Mouse (Mus musculus) ovary, postnatal 36 days (tissue): ENCODE results near the gene Neb.
A peak's percentile ranks its signal among the peaks of the same experiment; 100 is the strongest.

Experiments
- DNase-seq: peaks from one replicate; pipeline ENCODE4 v3.0.0; 2022; ENCODE audit warnings: low spot score, mixed read lengths

Gene Neb

GRCm38 (mm10) chr2:52374706-52375105 lies 3.6 kb downstream of the Neb start:
- no peak for DNase-seq

GRCm38 (mm10) chr2:52372480-52372879 lies 5.8 kb downstream of the Neb start:
- DNase-seq = no peak

- DNase-seq = no peak
These were observed 6.2 kb downstream of the Neb start for GRCm38 (mm10) chr2:52372080-52372479.

- DNase-seq = peak; percentile 59
These were observed 7.2 kb downstream of the Neb start for GRCm38 (mm10) chr2:52371066-52371465.

GRCm38 (mm10) chr2:52369622-52370021 lies 8.7 kb downstream of the Neb start:
- DNase-seq = no peak

- DNase-seq = no peak
These were observed 10.6 kb downstream of the Neb start for GRCm38 (mm10) chr2:52367665-52368064.

GRCm38 (mm10) chr2:52367248-52367647 lies 11.0 kb downstream of the Neb start:
- no peak for DNase-seq

- DNase-seq = no peak
These were observed 17.2 kb downstream of the Neb start for GRCm38 (mm10) chr2:52361086-52361485.

- DNase-seq = no peak
These were observed 18.6 kb downstream of the Neb start for GRCm38 (mm10) chr2:52359722-52360121.

GRCm38 (mm10) chr2:52358156-52358555 lies 20.1 kb downstream of the Neb start:
- no peak for DNase-seq

- DNase-seq = no peak
These were observed 27.2 kb downstream of the Neb start for GRCm38 (mm10) chr2:52351029-52351428.

GRCm38 (mm10) chr2:52340990-52341389 lies 37.3 kb downstream of the Neb start:
- DNase-seq = no peak

- DNase-seq = no peak
These were observed 42.7 kb downstream of the Neb start for GRCm38 (mm10) chr2:52335556-52335955.

GRCm38 (mm10) chr2:52335087-52335486 lies 43.2 kb downstream of the Neb start:
- no peak for DNase-seq

- DNase-seq = no peak
These were observed 44.7 kb downstream of the Neb start for GRCm38 (mm10) chr2:52333535-52333934.

- no peak for DNase-seq
These were observed 46.5 kb downstream of the Neb start for GRCm38 (mm10) chr2:52331761-52332160.

- DNase-seq = no peak
These were observed 50.9 kb downstream of the Neb start for GRCm38 (mm10) chr2:52327244-52327815.

GRCm38 (mm10) chr2:52321866-52322265 lies 56.4 kb downstream of the Neb start:
- no peak for DNase-seq

GRCm38 (mm10) chr2:52320175-52320574 lies 58.1 kb downstream of the Neb start:
- no peak for DNase-seq

GRCm38 (mm10) chr2:52319020-52319567 lies 59.2 kb downstream of the Neb start:
- DNase-seq = no peak

- DNase-seq = no peak
These were observed 60.8 kb downstream of the Neb start for GRCm38 (mm10) chr2:52317471-52317870.

GRCm38 (mm10) chr2:52315737-52316136 lies 62.5 kb downstream of the Neb start:
- DNase-seq = no peak

GRCm38 (mm10) chr2:52314922-52315730 lies 63.1 kb downstream of the Neb start:
- no peak for DNase-seq
